Mouse (Mus musculus) c-Kit-positive CD71-positive TER-119-positive erythroid progenitor cells, embryonic 14.5 days (primary cell): ENCODE results near the gene Cox6a2.
A peak's percentile ranks its signal among the peaks of the same experiment; 100 is the strongest.

ENCODE experiments used
- DNase-seq: peaks from one replicate; pipeline ENCODE4 v3.0.0-alpha.2; 2013; ENCODE audit warnings: low spot score

Cox6a2 gene

DNA sequence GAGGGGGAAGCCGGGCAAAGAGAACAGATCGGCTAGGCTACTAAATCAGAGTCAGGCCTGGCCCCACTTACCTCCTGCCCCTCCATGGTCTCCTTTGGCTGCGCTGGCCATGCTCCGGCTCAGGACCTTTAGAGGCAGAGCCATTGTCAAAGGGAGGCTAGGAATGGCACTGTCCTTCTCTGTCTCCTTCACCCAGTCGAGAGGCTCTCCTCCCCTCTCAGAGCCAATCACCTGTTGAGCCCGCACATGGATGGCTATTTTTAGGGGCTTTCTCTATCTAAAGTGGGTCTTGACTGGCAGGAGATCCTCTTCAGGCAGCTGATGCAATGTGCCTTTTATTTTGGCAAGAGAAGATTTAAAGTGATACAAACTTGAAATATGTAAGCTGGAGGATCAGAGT lies at the start of gene Cox6a2:
TSS of gene Cox6a2 (minus strand) at position 236 of the 400 bp plus-strand sequence.
- no peak for DNase-seq

DNA sequence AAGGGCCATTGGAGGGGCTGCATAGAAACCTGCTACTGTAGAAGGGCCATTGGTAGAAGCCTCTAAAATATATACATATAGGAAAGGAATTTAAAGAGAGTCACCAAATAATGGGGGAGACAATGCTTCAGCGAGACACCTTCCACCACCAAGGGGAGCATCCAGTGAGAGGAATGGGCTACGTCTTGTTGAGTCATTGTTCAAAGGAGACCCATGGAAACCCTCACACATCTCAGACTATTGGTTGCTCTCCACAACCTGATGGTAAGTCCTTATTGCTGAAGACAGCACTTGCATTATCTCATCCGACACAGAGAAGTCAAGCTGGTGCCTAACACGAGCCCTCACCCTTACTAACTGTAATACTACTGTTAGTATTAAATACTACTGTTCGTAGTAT lies 49.6 kb upstream of the Cox6a2 start:
- no peak for DNase-seq

DNA sequence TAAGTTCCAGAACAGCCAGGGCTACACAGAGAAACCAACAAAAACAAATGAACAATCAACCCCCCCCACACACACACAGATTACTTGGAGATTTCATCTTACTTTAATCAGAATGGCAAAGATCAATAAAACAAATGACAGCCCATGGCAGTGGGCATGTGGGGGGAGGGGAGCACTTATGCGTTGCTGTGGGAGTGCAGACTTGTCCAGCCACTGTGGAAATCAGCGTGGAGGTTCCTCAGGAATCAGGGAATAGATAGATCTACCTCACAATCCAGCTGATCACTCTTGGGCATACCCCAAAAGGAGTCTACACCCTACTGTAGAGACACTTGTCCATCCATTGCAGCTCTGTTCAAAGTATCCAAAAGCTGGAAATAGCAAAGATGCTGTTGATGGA lies 48.8 kb upstream of the Cox6a2 start:
- DNase-seq = no peak

DNA sequence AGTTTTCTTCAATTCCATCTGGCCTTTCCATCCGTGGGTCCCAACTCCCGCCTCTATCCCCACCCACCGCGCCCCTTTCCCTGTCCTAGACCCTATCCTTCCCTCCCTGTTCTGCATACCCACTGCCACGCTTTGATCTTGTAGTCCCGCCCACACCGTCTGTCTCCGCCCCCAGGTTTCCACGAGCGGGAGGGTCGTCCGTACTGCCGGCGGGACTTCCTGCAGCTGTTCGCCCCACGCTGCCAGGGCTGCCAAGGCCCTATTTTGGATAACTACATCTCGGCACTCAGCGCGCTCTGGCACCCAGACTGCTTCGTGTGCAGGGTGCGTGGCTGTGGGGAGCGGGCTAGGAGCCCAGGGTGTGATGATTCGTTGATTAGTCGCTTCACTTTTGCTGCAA lies 46.4 kb upstream of the Cox6a2 start:
- DNase-seq = no peak

DNA sequence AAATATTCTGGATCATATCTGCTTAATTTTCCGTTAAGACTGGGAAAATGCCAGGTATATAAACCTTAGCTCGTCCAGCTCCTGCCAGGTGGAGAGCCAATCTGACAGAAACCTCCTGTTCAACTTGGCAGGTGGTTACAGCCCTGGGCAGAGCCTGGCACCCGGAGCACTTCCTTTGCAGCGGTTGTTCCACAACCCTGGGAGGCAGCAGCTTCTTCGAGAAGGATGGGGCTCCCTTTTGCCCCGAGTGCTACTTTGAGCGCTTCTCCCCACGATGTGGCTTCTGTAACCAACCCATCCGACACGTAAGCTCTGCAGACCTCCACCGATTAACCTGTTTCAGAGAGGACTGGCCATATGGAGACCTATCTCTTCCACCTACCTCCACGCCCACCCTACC lies 45.8 kb upstream of the Cox6a2 start:
- no peak for DNase-seq

DNA sequence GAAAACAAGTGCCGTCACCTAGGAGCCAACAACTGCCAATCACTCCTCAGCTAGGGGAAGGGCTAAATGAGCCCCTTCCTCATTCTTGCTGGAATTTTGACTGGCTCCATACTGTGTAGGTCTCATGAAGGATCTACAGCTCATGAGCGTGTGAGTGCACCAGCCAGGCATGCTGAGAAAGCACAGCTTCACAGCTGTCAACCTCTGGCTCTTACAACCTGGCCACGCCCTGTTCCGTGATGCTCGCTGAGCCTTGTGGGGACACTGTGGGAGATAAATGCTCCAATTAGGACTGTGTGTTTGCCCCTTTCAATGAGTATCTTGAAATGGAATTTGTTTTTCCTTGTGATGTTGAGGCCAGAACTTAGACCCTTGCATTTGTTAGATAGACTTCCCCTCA lies 43.8 kb upstream of the Cox6a2 start:
- DNase-seq = no peak

DNA sequence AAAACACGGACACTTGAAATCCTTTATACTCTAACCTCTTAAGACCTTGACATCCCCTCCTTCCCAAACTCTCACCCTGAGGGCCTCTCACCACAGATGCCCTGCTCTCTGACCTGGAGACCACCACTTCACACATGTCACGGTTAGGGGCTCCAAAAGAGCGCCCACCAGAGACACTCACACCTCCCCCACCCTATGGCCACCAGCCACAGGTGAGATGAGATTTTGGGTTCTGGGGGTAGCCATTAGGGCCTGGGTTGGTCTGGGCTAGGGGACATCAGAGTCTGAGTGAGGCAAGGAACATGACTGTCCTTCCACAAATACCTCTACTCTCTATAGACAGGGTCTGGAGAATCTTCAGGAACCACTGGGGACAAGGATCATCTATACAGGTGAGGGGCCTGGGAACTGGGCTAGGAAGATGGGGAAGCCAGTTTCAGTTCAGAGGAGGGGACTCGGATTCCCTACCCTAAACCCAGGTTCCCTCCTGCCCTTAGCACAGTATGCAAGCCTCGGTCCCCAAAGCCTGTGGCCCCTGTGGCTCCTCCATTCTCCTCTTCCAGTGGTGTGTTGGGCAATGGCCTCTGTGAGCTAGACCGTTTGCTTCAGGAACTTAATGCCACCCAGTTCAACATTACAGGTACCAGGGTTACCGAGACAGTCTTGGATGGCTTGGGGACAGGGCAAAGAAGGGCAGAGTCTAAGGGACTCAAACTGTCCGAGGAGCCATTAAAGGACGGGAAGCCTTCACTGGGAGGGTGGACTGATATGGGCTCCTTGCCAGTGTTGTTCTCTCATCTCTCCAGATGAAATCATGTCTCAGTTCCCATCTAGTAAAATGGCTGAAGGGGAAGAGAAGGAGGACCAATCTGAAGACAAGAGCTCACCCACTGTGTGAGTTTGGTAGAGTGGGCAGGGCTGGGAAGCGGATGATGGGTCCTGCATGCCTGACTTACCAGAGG lies 42.2 kb upstream of the Cox6a2 start:
- DNase-seq = no peak

DNA sequence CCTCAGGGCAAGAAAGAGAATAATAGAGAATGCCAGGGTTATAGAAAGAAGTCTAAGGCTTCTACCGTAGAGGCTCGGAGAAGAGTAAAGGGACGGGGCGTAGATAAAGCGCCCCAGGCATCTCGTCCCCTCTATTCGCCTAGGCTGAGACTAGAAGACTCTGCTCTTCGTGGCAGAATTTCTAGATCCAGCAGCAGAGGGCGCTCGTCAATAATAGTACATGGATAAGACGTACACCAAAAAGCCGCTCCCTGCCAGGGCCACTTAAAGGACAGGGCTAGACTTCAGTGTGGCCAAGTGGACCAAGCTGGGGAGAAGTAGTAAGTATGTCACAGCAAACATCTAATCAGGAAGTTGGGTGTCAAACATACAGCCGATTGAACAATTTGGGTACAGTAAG lies 41.3 kb upstream of the Cox6a2 start:
- DNase-seq = peak; percentile 93

DNA sequence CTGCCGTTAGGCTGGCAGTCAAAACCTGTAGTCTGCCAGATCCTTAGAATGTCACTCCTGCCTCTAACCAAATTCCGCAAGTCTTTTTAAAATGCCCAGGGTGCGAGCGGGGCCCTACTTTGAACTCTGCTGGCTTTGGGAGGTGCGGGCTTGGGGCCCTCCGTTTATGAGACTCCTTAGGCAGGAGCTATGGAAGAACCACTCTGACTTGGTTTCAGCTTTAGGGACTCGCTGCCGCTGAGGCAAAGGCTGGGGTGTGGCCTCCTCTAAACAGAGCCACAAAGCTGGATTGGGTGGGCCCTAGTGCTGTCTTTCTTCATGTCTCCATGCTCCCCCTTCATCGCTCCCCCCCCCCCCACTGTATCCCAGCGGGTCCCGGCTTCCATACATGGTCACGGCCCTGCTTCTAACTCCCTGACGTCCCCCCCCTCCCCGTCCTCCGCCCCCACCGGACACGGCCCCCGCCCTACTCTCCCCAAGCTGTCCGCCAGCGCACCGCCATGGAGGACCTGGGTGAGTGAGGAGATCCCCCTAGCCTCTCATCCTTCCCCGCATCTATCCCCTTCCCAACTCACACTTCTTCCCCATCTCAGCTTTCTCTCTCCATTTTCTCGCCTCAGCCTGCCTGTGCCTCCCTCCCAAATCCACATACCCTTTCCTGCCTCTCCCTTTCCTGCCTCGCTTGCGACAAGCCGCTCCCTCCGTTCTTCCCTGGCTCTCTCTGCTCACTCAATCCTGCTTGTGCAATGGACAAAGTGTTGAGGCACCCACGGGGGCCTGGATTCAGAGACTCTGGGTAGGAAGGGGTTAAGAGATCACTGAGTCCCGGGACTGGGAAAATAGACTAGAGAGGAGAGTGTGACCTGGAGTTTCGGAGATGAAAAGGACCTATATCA lies 40.6 kb upstream of the Cox6a2 start, which contains the start of gene Tgfb1i1:
TSS of gene Tgfb1i1 (plus strand) at position 317 of the 896 bp plus-strand sequence.
- peak; percentile 34 for DNase-seq

DNA sequence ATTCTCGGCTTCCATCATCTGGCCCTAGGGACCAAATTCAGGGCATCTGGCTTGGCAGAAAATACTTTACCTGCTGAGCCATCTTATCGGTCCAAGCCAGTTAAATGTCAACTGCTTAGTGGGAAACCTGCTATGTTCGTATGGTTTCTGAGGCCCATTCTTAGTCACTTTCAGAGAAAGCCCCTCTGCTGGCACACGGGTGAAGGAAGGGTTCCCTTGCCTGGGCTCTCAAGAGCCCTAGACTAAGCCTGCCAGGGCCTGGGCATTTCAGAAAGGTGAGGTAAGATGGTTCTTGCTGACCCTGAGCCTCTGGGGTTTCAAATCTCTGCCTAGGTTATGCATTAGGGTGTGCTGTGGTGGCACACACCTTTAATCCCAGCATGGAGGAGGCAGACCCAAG lies 39.4 kb upstream of the Cox6a2 start:
- no peak for DNase-seq

DNA sequence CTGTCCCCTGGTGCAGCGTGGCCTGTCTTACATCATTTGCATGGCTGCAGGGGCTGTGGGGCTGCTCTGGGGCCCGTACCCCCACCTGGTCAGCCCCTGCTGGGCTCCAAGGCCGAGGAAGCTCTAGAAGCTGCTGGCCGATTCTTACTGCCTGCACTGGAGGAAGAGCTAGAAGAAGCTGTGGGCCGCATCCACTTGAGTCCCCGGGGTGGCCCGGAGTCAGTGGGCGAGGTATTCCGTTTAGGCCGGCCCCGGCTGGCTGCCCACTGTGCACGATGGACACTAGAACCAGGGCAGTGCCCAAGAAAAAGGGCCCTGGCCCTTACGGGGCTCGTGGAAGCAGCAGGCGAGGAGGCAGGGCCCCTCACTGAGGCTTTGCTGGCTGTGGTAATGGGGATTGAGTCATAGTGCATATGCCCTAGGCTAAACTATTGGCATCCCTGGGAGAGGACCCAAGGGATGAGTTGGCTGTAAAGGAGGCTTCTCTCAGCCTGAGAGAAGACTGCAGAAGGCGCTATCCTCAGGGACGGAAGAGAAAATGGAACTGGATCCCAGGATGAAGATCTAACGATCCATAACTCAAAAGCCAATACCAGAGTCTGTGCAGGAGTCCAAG lies 38.3 kb upstream of the Cox6a2 start:
- no peak for DNase-seq

DNA sequence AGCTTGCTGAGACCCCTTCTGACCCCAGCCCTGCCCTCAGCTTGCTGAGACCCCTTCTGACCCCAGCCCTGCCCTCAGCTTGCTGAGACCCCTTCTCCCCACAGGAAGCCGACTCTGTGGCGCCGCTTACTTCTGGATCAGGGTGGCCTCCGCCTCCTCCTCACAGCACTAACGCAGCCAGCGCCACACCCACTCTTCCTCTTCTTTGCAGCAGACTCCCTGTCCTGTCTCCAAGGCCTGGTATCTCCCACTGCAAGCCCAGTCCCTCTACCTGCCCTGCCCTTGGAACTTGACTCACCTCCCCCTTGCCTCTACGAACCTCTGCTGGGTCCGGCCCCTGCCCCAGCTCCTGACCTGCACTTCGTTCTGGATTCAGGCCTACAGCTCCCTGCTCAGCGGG lies 37.7 kb upstream of the Cox6a2 start:
- DNase-seq = no peak

DNA sequence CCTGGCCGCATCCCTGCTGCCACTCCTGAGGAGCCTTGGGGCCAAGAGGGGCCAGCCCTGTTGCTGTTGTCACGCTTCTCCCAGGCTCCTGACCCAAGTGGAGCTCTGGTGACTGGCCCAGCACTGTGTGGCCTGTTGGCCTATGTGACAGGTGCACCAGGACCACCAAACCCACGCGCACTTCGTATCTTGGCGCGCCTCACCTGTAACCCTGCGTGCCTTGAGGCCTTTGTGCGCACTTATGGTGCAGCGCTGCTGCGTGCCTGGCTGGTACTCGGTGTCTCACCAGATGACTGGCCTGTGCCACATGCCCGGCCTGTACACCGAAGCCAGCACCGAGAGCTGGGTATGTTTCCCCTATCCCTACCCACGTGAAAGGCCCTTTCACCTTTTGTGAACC lies 36.1 kb upstream of the Cox6a2 start:
- no peak for DNase-seq

DNA sequence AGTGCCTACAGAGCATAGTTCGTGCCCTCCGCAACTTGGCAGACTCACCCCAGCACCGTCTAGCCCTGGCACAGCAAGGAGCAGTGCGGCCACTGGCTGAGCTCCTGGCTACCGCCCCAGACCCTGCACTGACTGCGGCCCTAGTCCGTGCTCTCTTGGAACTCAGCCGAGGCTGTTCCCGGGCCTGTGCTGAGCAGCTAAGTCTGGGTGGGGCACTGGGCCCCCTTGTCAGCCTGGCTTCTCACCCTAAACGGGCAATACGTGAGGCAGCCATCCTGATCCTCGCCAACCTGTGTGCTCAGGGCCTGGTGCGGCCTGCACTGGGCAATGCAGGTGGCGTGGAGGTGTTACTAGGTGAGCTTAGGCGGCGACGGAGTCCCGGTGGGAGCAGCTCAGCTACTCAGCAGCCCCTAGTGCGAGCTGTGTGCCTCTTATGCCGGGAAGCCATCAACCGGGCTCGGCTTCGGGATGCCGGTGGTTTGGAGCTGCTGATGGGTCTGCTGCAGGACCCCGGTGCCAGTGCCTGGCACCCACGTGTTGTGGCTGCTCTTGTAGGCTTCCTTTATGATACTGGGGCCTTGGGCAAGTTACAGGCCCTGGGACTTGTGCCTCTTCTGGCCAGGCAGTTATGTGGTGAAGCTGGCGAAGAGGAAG lies 34.1 kb upstream of the Cox6a2 start:
- no peak for DNase-seq

DNA sequence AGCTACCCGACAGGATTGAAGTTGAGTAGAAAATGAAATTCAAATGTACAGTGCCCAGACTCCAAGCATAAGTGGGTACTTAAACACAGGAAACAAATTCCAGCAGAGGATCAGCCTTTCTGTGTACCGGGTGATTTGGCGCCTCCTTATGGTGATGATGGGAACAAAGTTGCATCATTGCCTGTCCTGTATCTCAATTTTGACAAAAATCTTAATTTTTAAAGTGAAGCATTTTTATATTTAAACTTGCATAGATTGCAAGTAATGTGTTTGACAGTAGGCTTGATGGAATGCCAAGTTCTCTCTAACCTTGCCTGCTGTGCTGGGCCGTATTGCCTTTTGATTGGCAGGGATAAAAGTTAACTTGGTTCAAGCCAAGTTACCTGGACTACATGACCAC lies 32.8 kb upstream of the Cox6a2 start:
- peak; percentile 71 for DNase-seq

DNA sequence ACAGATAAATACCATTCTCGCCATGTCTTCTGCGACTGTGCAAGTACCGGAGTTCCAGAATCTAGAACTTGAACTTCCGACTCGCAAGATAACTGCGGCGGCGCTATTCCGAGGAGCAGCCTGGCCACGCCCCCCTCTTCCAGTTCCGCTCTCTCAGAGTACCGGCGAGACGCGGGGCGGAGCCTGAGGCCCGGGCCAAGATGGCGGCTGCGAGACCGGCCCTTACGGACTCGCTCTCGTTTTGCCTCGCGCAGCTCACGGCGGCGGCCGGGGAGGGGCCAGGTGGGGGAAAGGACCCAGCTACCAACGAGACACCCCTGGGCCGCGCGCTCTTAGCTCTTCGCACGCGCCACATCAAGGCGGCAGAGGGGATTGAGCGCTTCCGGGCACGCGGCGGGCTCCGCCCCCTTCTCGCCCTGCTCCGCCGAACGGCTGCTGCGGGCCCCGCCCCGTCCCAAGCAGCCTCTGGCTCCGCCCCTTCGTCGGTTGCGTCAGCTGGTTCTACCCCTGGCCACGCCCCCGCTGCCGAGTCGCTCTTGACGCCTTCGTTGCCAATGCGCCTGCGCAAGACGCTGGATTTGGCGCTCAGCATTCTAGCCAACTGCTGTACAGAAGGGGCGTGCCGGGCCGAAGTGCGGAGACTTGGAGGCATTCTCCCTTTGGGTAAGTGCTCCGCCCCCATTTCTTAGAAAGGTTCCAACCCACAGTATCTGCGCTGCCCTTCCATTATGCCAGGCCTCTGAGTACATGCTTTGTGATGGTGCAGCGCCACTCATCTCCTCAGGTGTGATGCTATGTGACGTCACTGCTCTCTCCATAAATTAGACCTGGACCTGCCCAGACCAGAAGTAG lies 32.0 kb upstream of the Cox6a2 start, which contains the start of gene 9130023H24Rik:
TSS of gene 9130023H24Rik (minus strand) at position 105 of the 852 bp plus-strand sequence.
- DNase-seq = peak; percentile 100

DNA sequence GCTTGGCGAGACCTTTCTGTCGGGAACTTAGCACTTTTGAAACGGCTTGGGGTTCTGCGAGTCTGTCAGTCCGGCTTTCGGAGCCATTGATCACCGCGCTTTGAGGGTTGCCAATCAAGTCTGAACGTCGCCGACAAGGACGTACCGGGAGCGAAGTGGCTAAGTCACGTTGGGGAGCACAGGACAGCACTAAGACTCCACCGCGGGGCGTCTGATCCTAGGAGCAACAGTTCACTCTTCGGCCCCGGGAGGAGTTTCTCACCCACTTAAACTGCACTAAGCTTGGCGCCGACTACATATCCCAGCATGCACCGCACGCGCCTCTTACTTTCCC lies 31.4 kb upstream of the Cox6a2 start:
- DNase-seq = no peak

DNA sequence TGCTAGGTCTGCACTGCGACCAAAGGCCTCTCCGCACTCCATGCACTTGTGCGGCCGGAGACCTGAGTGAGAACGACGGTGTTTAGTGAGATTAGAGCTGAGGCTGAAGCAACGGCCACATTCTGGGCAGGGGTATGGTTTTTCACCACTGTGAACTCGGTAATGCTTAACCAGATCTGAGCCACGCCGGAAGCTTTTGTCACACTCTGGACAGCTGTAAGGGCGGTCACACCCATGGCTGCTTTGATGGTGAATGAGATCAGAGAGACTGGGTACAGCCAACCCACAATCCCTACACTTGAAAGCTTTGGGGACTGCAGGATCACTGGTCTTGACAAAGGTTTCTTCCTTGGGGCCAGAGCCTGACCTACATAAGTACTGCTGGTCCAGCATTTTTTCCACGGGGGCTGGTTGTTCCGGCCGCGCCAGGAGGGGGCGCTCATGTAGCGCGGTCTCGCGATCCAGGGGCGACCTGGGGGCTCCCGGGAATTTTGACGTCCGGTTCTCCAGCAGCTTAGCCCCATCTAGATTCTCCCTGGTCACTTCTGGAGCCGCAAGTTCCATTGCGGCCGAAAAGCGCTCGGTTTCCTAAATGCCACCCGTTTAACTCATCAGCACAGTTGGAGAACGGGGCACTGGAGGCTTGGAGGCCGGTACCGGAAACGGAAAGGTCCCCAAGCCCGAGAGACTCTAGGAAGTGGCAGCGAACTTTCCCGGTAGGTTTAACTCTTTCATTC lies 30.8 kb upstream of the Cox6a2 start, which contains the start of gene Armc5:
TSS of gene Armc5 (plus strand) at position 487 of the 737 bp plus-strand sequence.
- DNase-seq = peak; percentile 73

DNA sequence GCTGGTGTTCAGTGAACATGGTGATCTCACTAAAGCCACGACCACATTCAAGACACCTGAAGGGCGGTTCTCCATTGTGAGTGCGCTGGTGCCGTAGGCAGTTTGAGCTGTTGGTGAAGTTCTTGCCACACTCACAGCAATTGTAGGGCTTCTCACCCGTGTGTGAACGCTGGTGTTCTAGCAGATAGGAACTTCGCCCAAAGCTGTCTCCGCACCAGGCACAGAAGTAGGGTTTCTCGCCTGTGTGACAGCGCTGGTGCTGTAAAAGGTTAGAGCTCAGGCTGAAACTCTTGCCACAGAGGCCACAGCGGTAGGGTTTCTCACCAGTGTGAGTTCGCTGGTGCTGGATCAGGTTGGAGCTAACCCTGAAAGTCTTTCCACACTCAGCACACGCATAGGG lies 30.2 kb upstream of the Cox6a2 start:
- DNase-seq = no peak

DNA sequence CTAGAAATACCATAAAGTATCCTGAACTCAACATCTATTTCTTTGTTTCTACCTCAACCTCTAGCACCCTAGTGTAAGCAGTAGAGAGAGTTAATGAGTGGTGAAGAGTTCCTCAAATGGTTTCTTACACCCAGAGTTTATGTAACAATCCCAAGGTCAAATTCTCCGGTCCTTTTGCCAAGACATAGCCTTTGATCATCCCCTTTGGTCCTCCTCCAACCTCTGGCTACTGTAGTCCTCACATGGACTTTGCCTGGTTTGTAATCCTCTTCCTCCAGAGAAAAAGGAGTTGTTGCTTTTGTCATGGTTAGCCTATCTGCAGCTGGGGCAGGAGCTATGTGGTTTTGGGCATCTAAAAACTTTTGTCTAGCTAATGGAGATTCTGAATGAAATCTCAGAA lies 29.3 kb upstream of the Cox6a2 start:
- DNase-seq = no peak
